Mouse (Mus musculus) heart, adult 2 months (tissue): ENCODE results near the gene Rxfp4.

Experiments
- CTCF ChIP-seq: fragments of 200-600 bp; IDR thresholded peaks from 2 replicates; pipeline ENCODE4 v1.8.1; 2022; ENCODE audit warnings: antibody characterized with exemption, mild to moderate bottlenecking, moderate library complexity
- EP300 ChIP-seq: fragments of 200-500 bp; IDR thresholded peaks from 2 replicates; pipeline ENCODE4 v1.6.1; 2011; ENCODE audit warnings: low read depth, low read length, control low read depth; ENCODE audit not compliant: insufficient read depth
- POLR2A ChIP-seq: fragments of 200-500 bp; IDR thresholded peaks from 2 replicates; pipeline ENCODE4 v1.6.1; 2011; ENCODE audit warnings: mild to moderate bottlenecking, low read depth, low read length, control low read depth; ENCODE audit not compliant: insufficient read depth

- TF ChIP-seq POLR2A: no peak
- no peak for TF ChIP-seq CTCF
- TF ChIP-seq EP300: no peak
These were observed 7.0 kb downstream of the Rxfp4 start for GRCm38 (mm10) chr3:88645937-88646336.
